Mouse (Mus musculus): ENCODE results near the gene Pcp4l1.
"Not testable (repeated sequence)": the region's sequence is repeated elsewhere in the genome, so short reads cannot be mapped to it uniquely, and the experiment has no call there.

Gene Pcp4l1

DNA sequence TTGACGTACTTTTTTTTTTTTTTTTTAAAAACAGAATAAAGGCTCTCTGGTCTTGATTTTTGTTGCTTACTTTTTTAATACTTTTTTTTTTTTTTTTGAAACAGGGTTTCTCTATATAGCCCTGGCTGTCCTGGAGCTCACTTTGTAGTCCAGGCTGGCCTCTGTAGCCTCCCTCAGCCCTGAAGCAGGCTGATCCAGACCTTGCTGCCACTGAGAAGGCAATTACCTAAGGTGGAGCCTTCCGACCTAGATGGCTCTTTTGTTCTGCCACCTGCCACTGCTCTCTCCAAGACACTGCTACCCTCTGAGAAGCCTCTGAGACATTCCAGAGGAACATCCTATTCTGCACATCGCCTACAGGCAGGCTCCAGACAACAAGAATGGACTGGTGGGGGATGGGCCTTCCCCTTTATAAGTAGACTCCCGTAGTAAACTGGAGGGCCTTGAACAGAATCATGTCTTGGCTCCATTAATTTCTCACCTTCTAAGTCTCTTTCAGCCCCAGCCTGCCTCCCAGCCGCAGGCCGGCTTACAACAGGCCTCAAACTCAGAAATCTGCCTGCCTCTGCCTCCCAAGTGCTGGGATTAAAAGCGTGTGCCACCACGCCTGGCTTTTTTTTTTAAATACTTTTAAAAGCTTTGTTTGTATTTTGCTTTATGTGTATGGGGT, 58.4 kb downstream of the Pcp4l1 start:
- not testable (repeated sequence) for DNase-seq (ENCODE audit: low spot score in 2 of 2)

DNA sequence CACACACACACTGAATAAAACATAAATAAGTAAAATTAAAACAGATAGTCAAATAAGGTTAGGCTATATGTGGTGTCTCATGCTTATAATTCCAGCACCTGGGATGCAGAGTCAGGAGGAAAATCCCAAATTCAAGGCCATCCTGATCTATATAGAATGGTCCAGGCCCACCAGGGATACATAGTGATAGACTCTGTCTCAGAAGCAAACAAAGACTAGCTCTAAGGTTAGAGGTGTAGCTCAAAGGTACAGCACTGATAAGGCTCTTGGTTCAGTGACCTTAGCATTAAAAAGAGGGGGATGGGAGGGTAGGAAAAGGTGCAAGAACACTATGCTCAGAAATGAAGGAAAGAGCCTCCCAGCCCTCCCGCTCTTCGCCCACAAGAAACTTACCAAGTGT, 60.5 kb downstream of the Pcp4l1 start:
- DNase-seq (ENCODE audit: low spot score in 2 of 2): no peak

DNA sequence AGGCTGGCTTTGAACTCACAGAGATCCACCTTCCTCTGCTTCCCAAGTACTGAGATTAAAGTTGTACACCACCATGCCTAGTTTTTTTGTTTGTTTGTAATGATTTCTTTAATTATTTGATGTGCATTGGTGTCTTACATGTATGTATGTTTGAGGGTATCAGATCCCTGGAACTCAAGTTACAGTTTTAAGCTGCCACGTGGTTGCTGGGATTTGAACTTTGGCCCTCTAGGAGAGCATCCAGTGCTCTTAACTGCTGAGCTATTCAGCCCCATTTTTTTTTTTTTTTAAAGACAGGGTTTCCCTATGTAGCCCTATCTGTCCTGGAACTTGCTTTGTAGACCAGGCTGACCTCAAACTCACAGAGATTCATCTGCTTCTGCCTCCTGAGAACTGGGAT, 65.1 kb downstream of the Pcp4l1 start:
- DNase-seq (ENCODE audit: low spot score in 2 of 2): no peak

DNA sequence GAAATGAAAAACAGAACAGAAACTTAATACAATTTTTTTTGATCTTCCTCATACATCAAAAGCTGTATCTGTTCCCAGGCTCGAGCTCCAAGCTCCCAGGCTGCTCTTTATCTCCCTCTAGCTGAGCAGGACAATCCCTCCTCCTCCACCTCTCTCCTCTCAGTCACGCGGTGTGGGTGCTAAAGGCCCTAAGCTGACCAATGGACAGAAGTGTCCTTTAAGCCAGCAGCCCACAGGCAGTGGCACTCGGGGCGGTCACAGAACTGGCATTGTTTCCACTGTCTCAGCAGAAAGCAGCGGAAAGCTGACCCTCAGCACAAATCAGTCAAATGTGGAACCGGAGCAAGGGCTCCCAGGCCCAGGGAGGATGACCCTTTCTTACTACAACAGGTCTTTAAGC, 66.8 kb downstream of the Pcp4l1 start:
- no peak for DNase-seq (ENCODE audit: low spot score in 2 of 2)

DNA sequence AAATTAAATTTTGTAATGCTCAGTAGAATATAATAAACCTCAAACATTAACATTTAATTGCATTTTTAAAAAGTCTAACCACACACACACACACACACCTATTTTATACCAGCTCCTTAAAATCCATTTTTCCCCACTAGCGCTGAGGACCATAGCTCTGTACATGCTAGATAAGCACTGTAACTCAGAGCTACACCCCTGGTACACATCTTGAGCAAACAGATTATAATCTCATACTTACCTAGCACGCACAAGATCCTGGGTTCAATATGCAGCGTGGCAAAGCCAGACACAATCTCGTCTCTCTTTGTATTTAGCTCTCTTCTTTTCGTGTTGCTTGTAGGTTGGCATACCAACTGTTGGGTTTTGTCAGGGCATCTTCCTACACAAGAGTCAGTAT, 71.7 kb downstream of the Pcp4l1 start:
- no peak for DNase-seq (ENCODE audit: low spot score in 2 of 2)
